Mouse (Mus musculus) lung, postnatal 0 days (tissue): ENCODE data around the gene Mthfr.

Experiments
- CTCF ChIP-seq: IDR thresholded peaks from 2 replicates; pipeline ENCODE4 v1.5.1; 2016; ENCODE audit warnings: antibody characterized with exemption, mild to moderate bottlenecking
- EP300 ChIP-seq: IDR thresholded peaks from 2 replicates; pipeline ENCODE4 v1.6.1; 2016; ENCODE audit warnings: antibody characterized with exemption, mild to moderate bottlenecking, control low read depth

- TF ChIP-seq CTCF (no peak), EP300 (no peak)
These were observed 37.7 kb upstream of the Mthfr start for GRCm38 (mm10) chr4:148001013-148001789.
